In genomic region chr2:131036343-131036742, GRCm38 (mm10) we compare ENCODE assay signal across 17 mouse cellular contexts. TPM values are rescaled to one million over a fixed set of nuclear protein-coding genes. Genes with fewer than 3 reads are reported as not detected.
DNase-seq lines count a peak whose midpoint lies in the region; ATAC-seq and TF ChIP-seq lines count a peak whose summit lies in the region.
"Had no signal": no experiment of that assay in that cellular context is flagged by ENCODE, and none has a peak within 500 bp of the region (broad histone marks: within the 10 kb centered on the region; RNA-seq: fewer than 3 reads in every experiment).

No protein-coding gene starts in this region.

- H3K9ac ChIP-seq in intestine, postnatal 0 days (ENCODE audit: low read depth, low read length) = no peak overlapping the region
- H3K9ac ChIP-seq: forebrain, embryonic 13.5 days; forebrain, postnatal 0 days; heart, embryonic 12.5 days; hindbrain, embryonic 15.5 days had no signal

- H3K4me2 ChIP-seq in intestine, postnatal 0 days (replicated peaks; ENCODE audit: low read depth) = no peak overlapping the region
- H3K4me2 ChIP-seq: forebrain, embryonic 13.5 days; heart, embryonic 12.5 days; hindbrain, embryonic 15.5 days had no signal

- H3ac ChIP-seq in C2C12 (ENCODE audit: control insufficient read depth, insufficient read length, low read depth) = no peak overlapping the region

- TF ChIP-seq CTCF in C2C12 (IDR thresholded peaks at IDR 0.05; ENCODE audit: control insufficient read depth, insufficient read depth, insufficient read length) = no peak
- no peak for TF ChIP-seq CTCF in intestine, postnatal 0 days (IDR thresholded peaks at IDR 0.05; ENCODE audit: low read depth)

- H3K79me3 ChIP-seq in C2C12 (ENCODE audit: low read depth) = no peaks in the 10 kb centered on the region

- H3K79me2 ChIP-seq in C2C12 (ENCODE audit: control insufficient read depth, insufficient read depth) (no peaks in the 10 kb centered on the region), macrophage (ENCODE audit: inconsistent target) (no peaks in the 10 kb centered on the region)

- H3K4me3 ChIP-seq in megakaryocyte, embryonic 14.5 days (replicated peaks) = peak overlapping the region; percentile 54
- H3K4me3 ChIP-seq in C2C12 (ENCODE audit: insufficient read depth, poor library complexity, severe bottlenecking) (no peak overlapping the region), macrophage (ENCODE audit: inconsistent target) (no peak overlapping the region)
- H3K4me3 ChIP-seq in intestine, postnatal 0 days (ENCODE audit: low read depth, low read length) = no peak overlapping the region
- H3K4me3 ChIP-seq: embryonic facial prominence, embryonic 10.5 days; forebrain, embryonic 13.5 days; heart, embryonic 12.5 days; hindbrain, embryonic 15.5 days had no signal

- H3K4me1 ChIP-seq in megakaryocyte, embryonic 14.5 days = peaks cover 48% of the 10 kb centered on the region
- no peaks in the 10 kb centered on the region for H3K4me1 ChIP-seq in intestine, postnatal 0 days (replicated peaks; ENCODE audit: control insufficient read depth, insufficient read depth, low read length)

- intact Hi-C loops in left cerebral cortex, postnatal 25 days (cut with DNase I) = no loop called here

- DNase-seq in left cerebral cortex, postnatal 25 days (ENCODE audit: low spot score in 2 of 2) = no peak
- DNase-seq: adrenal gland, postnatal 10 days; cerebellum, adult 18-20 months; cerebellum, postnatal 10 days; forebrain, postnatal 0 days; gastrocnemius, postnatal 36 days; heart, adult 18-20 months; kidney, adult 11 months had no signal

- peak overlapping the region; percentile 48 for H3K27ac ChIP-seq in macrophage
- no peak overlapping the region for H3K27ac ChIP-seq in intestine, postnatal 0 days (ENCODE audit: low read depth, low read length)
- H3K27ac ChIP-seq: embryonic facial prominence, embryonic 10.5 days; forebrain, embryonic 13.5 days; hindbrain, embryonic 15.5 days had no signal

- H3K9me3 ChIP-seq in megakaryocyte, embryonic 14.5 days = peaks cover 11% of the 10 kb centered on the region
- H3K9me3 ChIP-seq in intestine, postnatal 0 days (ENCODE audit: control insufficient read depth) = peaks cover 6% of the 10 kb centered on the region; the same call in 1 of the 2 replicates
- H3K9me3 ChIP-seq: embryonic facial prominence, embryonic 10.5 days; hindbrain, embryonic 15.5 days had no signal

- no peak for ATAC-seq in megakaryocyte, adult 5-6 weeks (ENCODE audit: poor library complexity, severe bottlenecking)
- ATAC-seq in intestine, postnatal 0 days = no peak
- ATAC-seq: forebrain, embryonic 13.5 days; forebrain, postnatal 0 days had no signal

- WGBS in macrophage (ENCODE audit: missing documents) = 96% methylated on average over 2 of the region's 2 CpGs
- 80% methylated on average over 2 of the region's 2 CpGs for WGBS in intestine, postnatal 0 days

- peaks cover 51% of the 10 kb centered on the region for H3K27me3 ChIP-seq in megakaryocyte, embryonic 14.5 days (replicated peaks)
- H3K27me3 ChIP-seq in C2C12 (ENCODE audit: control insufficient read depth, insufficient read depth, insufficient read length) = peaks cover 7% of the 10 kb centered on the region
- H3K27me3 ChIP-seq in intestine, postnatal 0 days (replicated peaks; ENCODE audit: control insufficient read depth, insufficient read depth, low read length) = peaks cover 20% of the 10 kb centered on the region
- H3K27me3 ChIP-seq: hindbrain, embryonic 15.5 days had no signal

- no peaks in the 10 kb centered on the region for H3K36me3 ChIP-seq in megakaryocyte, embryonic 14.5 days (replicated peaks; ENCODE audit: low read length)
- H3K36me3 ChIP-seq in C2C12 (ENCODE audit: control insufficient read depth, insufficient read depth) (no peaks in the 10 kb centered on the region), macrophage (ENCODE audit: inconsistent target) (no peaks in the 10 kb centered on the region)
- no peaks in the 10 kb centered on the region for H3K36me3 ChIP-seq in intestine, postnatal 0 days (ENCODE audit: control insufficient read depth, insufficient read depth)
- H3K36me3 ChIP-seq: embryonic facial prominence, embryonic 10.5 days; heart, embryonic 12.5 days; hindbrain, embryonic 15.5 days had no signal

TF ChIP-seq in C2C12, 6 proteins besides CTCF, POLR2A, EP300 and RAD21:
- TF ChIP-seq MAX (IDR thresholded peaks at IDR 0.05) (no peak), MYOD1 (IDR thresholded peaks at IDR 0.05; ENCODE audit: control insufficient read depth, insufficient read length, low read depth) (peak; percentile 64), USF1 (IDR thresholded peaks at IDR 0.05; ENCODE audit: low read depth) (no peak), CEBPB (IDR thresholded peaks at IDR 0.05; ENCODE audit: low read depth) (no peak)

RNA-seq across cellular contexts. Expression of gene Gfra4, which starts 6.5 kb away (rescaled TPM):
- polyA plus RNA-seq in megakaryocyte, embryonic 14.5 days (2012; ENCODE audit: insufficient read depth, low replicate concordance) = 1.3 TPM in 1 of 2 replicates, not detected in the other
- total RNA-seq in megakaryocyte, adult 5-6 weeks (2015) = not detected in 2 replicates
- total RNA-seq in megakaryocyte, adult 5-6 weeks (2017) = not detected in 2 replicates
- polyA plus RNA-seq in C2C12 (2012; fragmentation: generic; extraction: Trizol) (0.33 TPM), macrophage (2018) (1.2 to 7.8 TPM (median 2.4 TPM) in 3 replicates)
- 1 to 10 TPM in 6 of 26 experiments, under 1 TPM in 6, not detected in 14; 0.49 to 4.6 (median 1.0) TPM for total RNA-seq in macrophage (2018; cell fraction: chromatin; rRNA removed)
- 1 to 10 TPM in 13 of 26 experiments, under 1 TPM in 13; 0.12 to 3.4 (median 1.1) TPM for total RNA-seq in macrophage (2018; cell fraction: cytosol; rRNA removed)
- 1 to 10 TPM in 7 of 26 experiments, under 1 TPM in 11, not detected in 8; 0.34 to 9.5 (median 0.81) TPM for total RNA-seq in macrophage (2018; cell fraction: nucleus; rRNA removed)
- polyA plus RNA-seq in intestine, postnatal 0 days (2015; fragmentation: Nextera tagmentation; extraction: Ambion mirVana) = 3.8 and 5.7 TPM in 2 replicates
- 10 to 100 TPM; 58.3 to 63.0 TPM for total RNA-seq in left cerebral cortex, postnatal 25 days (2021)

RNA-seq across cellular contexts. Expression of gene Adam33, which starts 27.3 kb away (rescaled TPM):
- 1.9 and 6.0 TPM in 2 replicates for polyA plus RNA-seq in megakaryocyte, embryonic 14.5 days (2012; ENCODE audit: insufficient read depth, low replicate concordance)
- not detected in 2 replicates for total RNA-seq in megakaryocyte, adult 5-6 weeks (2015)
- total RNA-seq in megakaryocyte, adult 5-6 weeks (2017) = 0.12 and 0.18 TPM in 2 replicates
- not detected for polyA plus RNA-seq in C2C12 (2012; fragmentation: generic; extraction: Trizol)
- 100 to 1,000 TPM in 24 of 26 experiments, 10 to 100 TPM in 2; 65.5 to 328 (median 214) TPM for total RNA-seq in macrophage (2018; cell fraction: chromatin; rRNA removed)
- total RNA-seq in macrophage (2018; cell fraction: cytosol; rRNA removed) = 10 to 100 TPM in 4 of 26 experiments, 1 to 10 TPM in 22; 2.0 to 13.6 (median 4.9) TPM
- total RNA-seq in macrophage (2018; cell fraction: nucleus; rRNA removed) = 100 to 1,000 TPM in 16 of 26 experiments, 10 to 100 TPM in 10; 30.0 to 258 (median 124) TPM
- 5.1 to 26.4 TPM (median 5.5 TPM) in 3 replicates for polyA plus RNA-seq in macrophage (2018)
- polyA plus RNA-seq in intestine, postnatal 0 days (2015; fragmentation: Nextera tagmentation; extraction: Ambion mirVana) = 2.7 and 5.1 TPM in 2 replicates
- total RNA-seq in left cerebral cortex, postnatal 25 days (2021) = 1 to 10 TPM; 4.1 to 6.9 TPM

RNA-seq across cellular contexts. Expression of gene Siglec1, which starts 50.2 kb away (rescaled TPM):
- polyA plus RNA-seq in megakaryocyte, embryonic 14.5 days (2012; ENCODE audit: insufficient read depth, low replicate concordance) = 7.1 and 11.8 TPM in 2 replicates
- total RNA-seq in megakaryocyte, adult 5-6 weeks (2015) = 2.3 and 4.2 TPM in 2 replicates
- total RNA-seq in megakaryocyte, adult 5-6 weeks (2017) = 1.1 and 1.5 TPM in 2 replicates
- polyA plus RNA-seq in C2C12 (2012; fragmentation: generic; extraction: Trizol) (0.01 TPM), macrophage (2018) (63.7 to 152 TPM (median 102 TPM) in 3 replicates)
- 100 to 1,000 TPM in 19 of 26 experiments, 10 to 100 TPM in 7; 15.9 to 534 (median 152) TPM for total RNA-seq in macrophage (2018; cell fraction: chromatin; rRNA removed)
- 100 to 1,000 TPM in 12 of 26 experiments, 10 to 100 TPM in 14; 43.7 to 224 (median 98.7) TPM for total RNA-seq in macrophage (2018; cell fraction: cytosol; rRNA removed)
- 100 to 1,000 TPM in 23 of 26 experiments, 10 to 100 TPM in 3; 41.8 to 676 (median 240) TPM for total RNA-seq in macrophage (2018; cell fraction: nucleus; rRNA removed)
- polyA plus RNA-seq in intestine, postnatal 0 days (2015; fragmentation: Nextera tagmentation; extraction: Ambion mirVana) = 0.20 and 0.30 TPM in 2 replicates
- under 1 TPM; 0.23 to 0.28 TPM for total RNA-seq in left cerebral cortex, postnatal 25 days (2021)
